Mouse (Mus musculus) intestine, postnatal 0 days (tissue): Measurements from ENCODE around the gene Ift27. TPM values are rescaled to one million over a fixed set of nuclear protein-coding genes. Genes with fewer than 3 reads are reported as not detected.

Experiments
- ATAC-seq: fragments of 200-750 bp; cut with Nextera tagmentation; 2 replicates; pipeline ENCODE4 v1.8.0; 2017; ENCODE audit warnings: mild to moderate bottlenecking, moderate TSS enrichment, moderate library complexity
- H3K27ac ChIP-seq: fragments of 300-500 bp; sonication (generic); 2 replicates; pipeline ENCODE4 v1.5.1; 2014; ENCODE audit warnings: mild to moderate bottlenecking, low read depth, low read length, moderate library complexity
- H3K27me3 ChIP-seq: fragments of 300-500 bp; sonication (generic); replicated peaks from 2 replicates; pipeline ENCODE4 v1.6.1; 2014; ENCODE audit warnings: low read length, mixed read lengths; ENCODE audit not compliant: control insufficient read depth, insufficient read depth
- H3K36me3 ChIP-seq: fragments of 300-500 bp; sonication (generic); 2 replicates; pipeline ENCODE4 v1.6.1; 2014; ENCODE audit warnings: mild to moderate bottlenecking, moderate library complexity; ENCODE audit not compliant: control insufficient read depth, insufficient read depth
- H3K4me1 ChIP-seq: fragments of 300-500 bp; sonication (generic); replicated peaks from 2 replicates; pipeline ENCODE4 v1.6.1; 2014; ENCODE audit warnings: antibody characterized with exemption, low read length, mixed read lengths; ENCODE audit not compliant: control insufficient read depth, insufficient read depth
- H3K4me2 ChIP-seq: fragments of 300-500 bp; sonication (generic); replicated peaks from 2 replicates; pipeline ENCODE4 v1.6.1; 2014; ENCODE audit warnings: low read depth, mild to moderate bottlenecking, moderate library complexity
- H3K4me3 ChIP-seq: fragments of 300-500 bp; sonication (generic); 2 replicates; pipeline ENCODE4 v1.5.1; 2014; ENCODE audit warnings: low read depth, low read length
- H3K9ac ChIP-seq: fragments of 300-500 bp; sonication (generic); 2 replicates; pipeline ENCODE4 v1.6.1; 2014; ENCODE audit warnings: mild to moderate bottlenecking, low read depth, low read length
- H3K9me3 ChIP-seq: fragments of 300-500 bp; sonication (generic); 2 replicates; pipeline ENCODE4 v1.6.1; 2016; ENCODE audit warnings: mixed run types; ENCODE audit not compliant: control insufficient read depth
- CTCF ChIP-seq: sonication (generic); IDR thresholded peaks from 2 replicates; pipeline ENCODE4 v1.5.1; 2016; ENCODE audit warnings: low read depth, mild to moderate bottlenecking, control low read depth, antibody characterized with exemption, moderate library complexity
- WGBS: fragments of 180-500 bp; shearing (Covaris S2); extraction: QIAGEN DNeasy Blood & Tissue Kit; methylation state at CpG from one replicate; pipeline ENCODE4 v1.1.7; 2014; 5-methylcytosine and 5-hydroxymethylcytosine counted together
- polyA plus RNA-seq: library from polyadenylated mRNA; unstranded; fragments of >200 nt; fragmentation: Nextera tagmentation; extraction: Ambion mirVana; gene quantifications from 2 replicates; pipeline ENCODE4 v1.2.1, GENCODE M21; 2015

The Ift27 gene
- polyA plus RNA-seq, 1 experiment from 2014 or later: 31.8 TPM

GRCm38 (mm10) chr15:78204053-78204847 is 30.3 kb upstream of the Ift27 start:
- Histone ChIP-seq H3K9ac (no peak overlapping the region), H3K4me1 (no peaks in the 10 kb centered on the region), H3K4me2 (peak overlapping the region; percentile 33), H3K9me3 (no peaks in the 10 kb centered on the region), H3K36me3 (no peaks in the 10 kb centered on the region), H3K4me3 (no peak overlapping the region), H3K27ac (no peak overlapping the region), H3K27me3 (peaks cover 27% of the 10 kb centered on the region)
- no peak for ATAC-seq
- 2% methylated on average over 41 of the region's 41 CpGs for WGBS
- TF ChIP-seq CTCF: peak; percentile 40; the same call in 1 of the 2 replicates

GRCm38 (mm10) chr15:78195096-78195880 is 21.4 kb upstream of the Ift27 start:
- Histone ChIP-seq H3K27ac (no peak overlapping the region), H3K4me3 (no peak overlapping the region), H3K36me3 (no peaks in the 10 kb centered on the region), H3K4me2 (no peak overlapping the region), H3K4me1 (no peaks in the 10 kb centered on the region), H3K9me3 (no peaks in the 10 kb centered on the region), H3K27me3 (no peaks in the 10 kb centered on the region; the same call in 1 of the 2 replicates), H3K9ac (no peak overlapping the region)
- no peak for ATAC-seq
- 74% methylated on average over 28 of the region's 28 CpGs for WGBS
- TF ChIP-seq CTCF: no peak

GRCm38 (mm10) chr15:78194320-78194719 is 20.4 kb upstream of the Ift27 start:
- Histone ChIP-seq H3K36me3 (no peaks in the 10 kb centered on the region), H3K9ac (no peak overlapping the region), H3K4me2 (no peak overlapping the region), H3K9me3 (no peaks in the 10 kb centered on the region), H3K4me1 (no peaks in the 10 kb centered on the region), H3K27ac (no peak overlapping the region), H3K4me3 (no peak overlapping the region), H3K27me3 (no peaks in the 10 kb centered on the region; the same call in 1 of the 2 replicates)
- no peak for ATAC-seq
- 76% methylated on average over 3 of the region's 3 CpGs for WGBS
- no peak for TF ChIP-seq CTCF

GRCm38 (mm10) chr15:78189636-78190035 is 15.7 kb upstream of the Ift27 start:
- WGBS: 86% methylated on average over 7 of the region's 7 CpGs
- no peak overlapping the region for H3K27ac ChIP-seq
- no peak for ATAC-seq
- H3K4me2 ChIP-seq: no peak overlapping the region
- no peaks in the 10 kb centered on the region for H3K9me3 ChIP-seq
- no peaks in the 10 kb centered on the region for H3K4me1 ChIP-seq
- no peaks in the 10 kb centered on the region for H3K36me3 ChIP-seq
- no peaks in the 10 kb centered on the region; the same call in 1 of the 2 replicates for H3K27me3 ChIP-seq
- no peak overlapping the region for H3K4me3 ChIP-seq
- TF ChIP-seq CTCF: no peak
- no peak overlapping the region for H3K9ac ChIP-seq

- H3K36me3 ChIP-seq: no peaks in the 10 kb centered on the region
- no peaks in the 10 kb centered on the region for H3K9me3 ChIP-seq
- no peak for TF ChIP-seq CTCF
- no peak overlapping the region for H3K9ac ChIP-seq
- H3K4me3 ChIP-seq: no peak overlapping the region
- peaks cover 8% of the 10 kb centered on the region; the same call in 1 of the 2 replicates for H3K27me3 ChIP-seq
- no peak overlapping the region for H3K27ac ChIP-seq
- ATAC-seq: no peak
- H3K4me1 ChIP-seq: no peaks in the 10 kb centered on the region
- 81% methylated on average over 3 of the region's 3 CpGs for WGBS
- H3K4me2 ChIP-seq: no peak overlapping the region
Measured at GRCm38 (mm10) chr15:78188546-78188945, 14.6 kb upstream of the Ift27 start.

- Histone ChIP-seq H3K36me3 (no peaks in the 10 kb centered on the region), H3K27me3 (peaks cover 13% of the 10 kb centered on the region; the same call in 1 of the 2 replicates), H3K4me3 (no peak overlapping the region), H3K9me3 (no peaks in the 10 kb centered on the region), H3K4me1 (no peaks in the 10 kb centered on the region), H3K4me2 (no peak overlapping the region), H3K27ac (no peak overlapping the region), H3K9ac (no peak overlapping the region)
- TF ChIP-seq CTCF: no peak
- 65% methylated on average over 5 of the region's 5 CpGs for WGBS
- no peak for ATAC-seq
Measured at GRCm38 (mm10) chr15:78186906-78187305, 13.0 kb upstream of the Ift27 start.
